Mouse (Mus musculus): ENCODE data around the gene Gstt2.
A peak's percentile ranks its signal among the peaks of the same experiment; 100 is the strongest.

Gene Gstt2

DNA sequence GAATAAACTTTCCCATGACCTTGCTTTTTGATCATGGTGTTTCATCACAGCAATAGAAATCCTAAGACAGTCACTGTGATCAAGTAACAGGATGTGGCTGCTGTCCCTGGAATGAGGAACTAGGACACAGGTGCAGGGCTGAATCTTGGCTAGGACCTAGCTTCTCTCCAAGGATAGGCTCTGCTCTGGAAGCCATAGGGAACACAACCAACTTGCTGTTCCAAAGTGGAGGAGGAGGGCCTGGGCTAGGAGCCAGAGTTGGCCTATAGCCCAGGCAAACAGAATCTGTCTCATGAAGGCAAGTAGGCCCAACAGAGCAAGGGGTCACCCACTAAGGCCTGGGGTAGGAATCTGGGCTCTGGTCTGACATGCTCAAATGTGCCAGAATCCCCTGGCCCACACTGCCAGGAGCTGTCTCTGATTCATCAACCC is 8.7 kb downstream of the Gstt2 start:
- DNase-seq (ENCODE audit: low read depth in 2 of 2, low spot score in 2 of 2), result no peak

DNA sequence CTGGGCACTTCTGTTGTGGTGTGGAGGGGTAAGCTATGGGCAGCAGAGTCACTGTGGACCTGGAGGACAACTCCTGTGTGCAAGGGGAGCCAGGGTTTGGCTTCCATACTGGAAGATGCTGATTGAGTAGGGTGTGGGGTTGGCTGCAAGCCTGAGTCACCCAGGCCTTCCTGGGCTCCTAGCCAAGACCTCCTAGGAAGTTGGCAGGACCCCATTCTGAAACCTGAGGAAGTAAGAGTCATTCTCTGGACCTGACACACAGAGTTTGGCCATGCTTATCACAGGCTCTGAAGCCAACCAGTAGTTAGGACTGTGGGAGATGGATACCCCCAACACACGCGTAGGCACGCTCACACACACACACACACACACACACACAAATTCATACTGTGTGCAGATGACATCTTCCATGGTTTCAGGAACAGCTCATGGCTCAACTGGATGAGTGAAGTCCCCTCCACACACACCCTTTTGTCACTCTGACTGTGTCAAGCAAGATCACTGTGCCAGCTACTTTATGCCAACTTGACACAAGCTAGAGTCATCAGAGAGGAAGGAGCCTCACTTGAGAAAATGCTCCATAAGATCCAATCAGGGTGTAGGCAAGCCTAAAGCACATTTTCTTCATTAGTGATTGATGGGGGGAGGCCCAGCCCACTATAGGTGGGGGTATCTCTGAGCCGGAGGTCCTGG is 9.4 kb downstream of the Gstt2 start:
- no peak for DNase-seq (ENCODE audit: low read depth in 2 of 2, low spot score in 2 of 2)

DNA sequence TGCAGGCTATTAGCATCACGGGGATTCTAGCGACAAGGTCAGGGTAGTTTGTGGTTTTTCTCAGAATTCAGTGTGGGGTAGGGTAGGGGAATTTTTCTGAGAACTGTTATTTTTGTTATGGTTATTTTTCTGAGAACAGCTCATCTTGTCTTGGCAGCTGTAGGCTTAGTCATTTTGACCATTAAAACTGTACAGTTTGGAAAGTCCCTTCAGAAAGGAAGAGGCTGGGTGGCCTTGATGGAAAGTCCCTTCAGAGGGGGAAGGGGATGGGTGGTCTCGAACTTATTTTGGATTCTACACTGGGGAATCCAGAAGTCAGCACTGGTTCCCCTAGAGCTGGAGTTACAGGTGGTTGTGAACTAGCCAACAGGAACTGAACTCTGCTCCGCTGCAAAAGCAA is 12.7 kb downstream of the Gstt2 start:
- DNase-seq (ENCODE audit: low read depth in 2 of 2, low spot score in 2 of 2), result no peak

DNA sequence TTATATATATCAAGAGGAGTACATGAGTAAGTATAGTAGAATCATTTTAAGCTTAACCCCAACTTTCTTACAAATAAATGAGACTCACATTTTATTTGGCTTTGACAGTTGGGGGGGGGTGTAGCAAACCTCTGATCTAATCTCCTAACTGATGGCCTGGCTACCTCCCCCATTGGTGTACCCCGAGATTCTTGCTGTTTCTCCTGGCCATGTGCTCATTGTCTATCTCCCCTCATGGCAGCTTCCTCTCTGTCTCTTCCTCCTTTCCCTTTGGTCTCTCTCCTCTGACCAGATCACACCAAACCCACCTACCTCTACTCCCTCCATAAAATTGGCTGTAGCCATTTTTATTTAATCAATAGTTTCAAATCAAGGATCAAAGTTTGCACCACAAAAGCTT is 13.4 kb downstream of the Gstt2 start:
- no peak for DNase-seq (ENCODE audit: low read depth in 2 of 2, low spot score in 2 of 2)

DNA sequence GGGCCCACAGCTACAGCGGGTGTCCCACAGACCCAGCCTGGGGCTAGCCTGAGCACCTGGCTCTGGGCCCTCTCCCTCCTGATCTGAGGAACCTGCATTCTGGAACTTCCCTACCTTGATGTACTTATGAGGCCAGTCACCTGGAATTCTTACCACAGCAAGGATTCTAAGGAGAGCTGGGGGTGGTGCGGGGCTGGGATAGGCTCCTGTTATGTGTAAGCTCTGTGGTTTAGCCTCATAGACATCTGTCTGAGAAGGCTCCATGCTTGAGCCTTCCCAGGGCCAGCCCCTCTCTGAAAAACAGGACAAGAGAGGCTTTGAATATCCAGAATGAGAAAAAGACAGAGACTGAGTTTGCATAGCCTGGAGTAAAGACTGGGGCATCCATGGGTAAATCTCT is 14.8 kb downstream of the Gstt2 start, which contains the start of gene Gstt4:
Gene Gstt4, minus strand, starts transcription at position 101 of the 400 bp plus-strand sequence.
- no peak for DNase-seq (ENCODE audit: low read depth in 2 of 2, low spot score in 2 of 2)

DNA sequence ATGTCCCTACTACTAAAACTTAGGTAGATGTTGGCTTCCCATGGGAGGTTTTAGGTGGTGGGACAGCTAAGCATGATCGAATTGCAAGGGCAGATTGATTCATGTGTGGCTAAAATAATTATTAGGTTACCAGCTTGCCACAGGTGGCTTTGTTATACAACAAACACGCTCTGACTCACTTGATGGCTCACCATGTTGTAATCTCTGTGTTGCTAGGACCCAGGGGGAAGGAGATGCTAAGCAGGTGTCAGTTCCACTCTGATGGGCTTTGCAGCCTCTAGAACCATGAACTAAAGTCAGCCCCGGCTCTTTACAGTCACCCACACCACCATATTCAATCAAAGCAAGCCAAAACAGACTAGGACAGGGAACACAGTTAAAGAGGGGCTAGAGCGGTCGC is 17.3 kb downstream of the Gstt2 start:
- no peak for DNase-seq (ENCODE audit: low read depth in 2 of 2, low spot score in 2 of 2)

DNA sequence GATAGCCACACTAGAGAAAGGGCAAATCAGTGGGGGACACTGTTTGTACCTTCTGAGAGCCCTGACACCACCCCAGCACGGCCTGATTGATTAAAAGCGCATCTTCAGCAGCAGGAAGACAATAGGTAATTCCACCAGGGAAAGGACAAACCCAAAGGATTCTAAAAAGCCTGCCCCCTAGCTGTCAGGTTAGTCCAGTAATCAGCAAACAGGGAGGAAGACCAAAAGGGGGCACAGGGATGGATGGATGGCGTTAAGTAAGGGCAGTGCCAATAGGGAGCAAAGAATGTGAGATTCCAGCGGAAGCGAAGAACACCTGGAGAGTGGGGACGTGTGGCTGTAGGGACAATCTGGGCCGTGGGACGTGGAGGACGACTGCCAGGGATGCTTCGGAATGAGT is 18.6 kb downstream of the Gstt2 start:
- DNase-seq (ENCODE audit: low read depth in 2 of 2, low spot score in 2 of 2), result no peak

DNA sequence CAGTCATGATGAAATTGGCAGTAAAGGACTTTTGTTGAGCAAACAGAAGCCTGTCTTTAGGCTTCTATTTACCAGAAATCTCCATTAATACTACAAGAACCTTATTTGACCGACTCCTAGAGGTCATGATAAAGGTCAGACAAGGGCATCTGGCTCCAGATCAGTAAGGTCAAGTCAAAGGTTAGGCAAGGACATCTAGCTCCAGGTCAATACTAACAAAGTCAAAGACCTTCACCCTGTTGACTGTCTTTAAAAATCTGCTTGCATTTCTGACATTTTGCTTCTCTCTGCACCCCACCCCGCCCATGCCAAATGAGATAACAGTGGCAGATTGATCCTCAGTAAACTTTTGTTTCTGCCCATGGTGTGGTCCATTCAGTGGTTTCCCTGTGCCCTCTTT is 33.0 kb downstream of the Gstt2 start:
- DNase-seq (ENCODE audit: low read depth in 2 of 2, low spot score in 2 of 2), result no peak

DNA sequence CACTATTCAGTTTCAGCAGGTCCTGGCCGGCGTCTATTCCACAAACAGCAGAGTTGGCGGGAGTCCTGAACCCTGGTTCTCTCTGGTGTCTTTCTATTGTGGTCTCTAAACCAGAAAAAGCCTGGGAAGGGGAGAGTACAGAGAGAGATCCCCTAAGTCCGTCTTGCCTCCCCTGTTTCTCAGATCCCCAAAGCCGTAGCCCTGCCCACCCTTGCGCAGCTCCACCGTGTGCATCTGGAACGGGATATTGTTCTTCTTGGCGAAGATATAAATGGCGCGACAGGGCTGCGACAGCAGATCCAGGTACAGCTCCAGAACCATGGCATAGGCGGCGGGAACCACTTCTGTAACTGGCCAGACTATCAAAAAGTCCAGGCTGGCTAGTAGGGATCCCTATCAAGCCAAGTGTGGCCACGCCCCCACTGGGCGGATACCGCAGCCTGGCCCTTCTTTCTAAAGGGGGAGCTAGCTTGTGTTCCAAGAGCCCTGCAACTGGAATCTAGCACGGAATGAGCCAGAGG is 39.0 kb downstream of the Gstt2 start, which contains the start of gene Gstt1:
Gene Gstt1, minus strand, starts transcription at position 409 of the 521 bp plus-strand sequence.
- DNase-seq (ENCODE audit: low read depth in 2 of 2, low spot score in 2 of 2), result no peak

DNA sequence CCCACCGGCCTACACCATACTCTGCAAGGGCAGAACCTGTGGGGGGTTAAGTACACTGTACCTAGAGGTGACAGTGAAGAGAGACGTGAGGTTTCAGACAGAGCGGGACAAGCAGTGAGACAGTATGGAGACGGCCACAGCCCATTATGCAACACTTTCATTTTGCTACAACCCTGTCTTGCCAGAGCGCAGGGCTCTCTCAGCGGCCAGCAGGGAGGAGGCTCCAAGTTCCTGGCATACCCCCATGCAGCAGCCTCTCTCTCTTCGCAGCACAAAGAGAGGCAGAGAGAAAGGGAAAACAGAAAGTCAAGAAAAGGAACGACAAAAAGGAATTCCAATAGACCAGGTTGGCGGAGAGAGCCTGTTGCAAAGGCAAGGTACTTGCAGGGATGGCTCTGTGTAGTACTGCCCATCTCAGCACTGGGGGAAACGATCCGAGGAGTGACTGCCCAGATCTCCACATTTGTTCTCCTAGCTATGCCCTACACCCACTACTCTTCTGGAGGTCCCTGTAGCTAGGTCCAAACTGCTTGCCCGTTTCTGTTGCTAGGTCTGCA is 39.5 kb downstream of the Gstt2 start:
- no peak for DNase-seq (ENCODE audit: low read depth in 2 of 2, low spot score in 2 of 2)

DNA sequence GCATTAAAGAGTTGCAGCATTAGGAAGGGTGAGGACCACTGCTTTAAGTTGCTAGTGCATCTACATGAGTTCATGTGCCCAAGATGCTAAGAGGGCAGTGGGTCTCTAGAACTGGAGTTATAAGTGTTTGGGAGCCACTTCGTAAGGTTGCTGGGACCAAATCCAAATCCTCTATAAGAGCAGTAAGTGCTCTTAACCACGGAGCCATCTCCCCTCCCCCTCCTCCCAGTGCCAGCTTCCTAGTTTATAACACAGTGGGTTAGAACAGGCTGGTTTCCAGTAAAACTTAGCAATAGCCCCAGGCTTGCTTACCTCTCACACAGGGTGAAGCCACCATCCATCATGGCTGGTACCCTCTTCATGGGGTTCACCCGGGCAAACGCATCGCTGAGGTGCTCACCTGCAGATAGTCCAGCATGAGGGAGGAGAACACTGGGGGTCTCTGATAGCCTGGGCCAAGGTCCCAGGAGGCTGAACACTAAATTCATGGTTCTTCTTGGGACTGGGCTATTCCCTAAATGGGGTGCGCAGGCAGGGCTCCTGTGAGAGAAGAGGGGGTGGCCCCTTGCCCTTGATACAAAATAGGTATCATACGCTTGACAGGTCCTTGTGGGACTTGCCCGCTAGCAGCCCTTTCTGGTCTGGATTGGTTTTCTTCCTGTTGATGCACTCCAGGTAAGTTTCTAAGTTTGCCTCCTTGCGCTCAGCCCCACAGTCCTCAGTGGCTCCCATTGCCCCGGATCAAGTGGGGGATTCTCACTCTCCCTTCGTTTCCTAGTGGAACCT is 40.3 kb downstream of the Gstt2 start:
- no peak for DNase-seq (ENCODE audit: low read depth in 2 of 2, low spot score in 2 of 2)

DNA sequence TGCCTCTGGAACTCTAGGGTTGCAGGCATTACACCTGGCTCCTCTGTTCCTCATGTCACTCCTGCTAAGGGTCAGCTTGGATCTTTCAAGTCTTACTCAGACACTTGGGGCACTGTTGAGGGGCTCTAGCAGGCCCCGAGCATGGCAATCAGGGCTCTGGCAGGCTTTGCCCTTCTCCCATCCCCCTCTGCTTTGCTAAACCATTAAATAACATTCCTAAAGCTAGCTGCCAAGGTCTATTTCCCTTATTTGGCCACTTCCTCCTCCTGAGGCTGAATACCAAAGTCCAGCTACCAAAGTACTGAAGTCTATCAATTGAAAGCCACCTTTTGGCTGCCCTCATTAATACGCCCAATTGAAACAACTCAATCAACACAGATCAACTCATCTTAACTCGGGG is 42.3 kb downstream of the Gstt2 start:
- DNase-seq (ENCODE audit: low read depth in 2 of 2, low spot score in 2 of 2), result no peak

DNA sequence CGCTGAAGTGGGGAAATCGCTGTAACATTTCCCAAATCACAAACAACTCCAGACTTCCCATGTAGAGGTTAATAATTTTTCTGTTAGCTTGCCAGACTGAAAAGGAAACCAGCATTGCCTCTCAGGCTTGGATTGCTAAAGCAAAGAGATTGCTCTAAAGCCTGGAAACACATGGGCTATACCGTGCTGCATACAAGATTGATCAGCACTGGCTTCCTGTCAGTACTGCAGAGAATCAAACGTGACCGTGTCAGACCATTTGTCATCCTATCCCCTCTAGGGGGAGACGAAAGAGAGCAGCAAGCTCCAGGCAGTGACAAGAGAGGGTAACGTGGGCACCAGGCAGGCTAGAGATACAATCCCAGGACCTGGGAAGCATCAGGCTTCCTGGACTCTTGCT is 46.5 kb downstream of the Gstt2 start:
- DNase-seq (ENCODE audit: low read depth in 2 of 2, low spot score in 2 of 2), result peak in 1 of 2 experiments; percentile 30

DNA sequence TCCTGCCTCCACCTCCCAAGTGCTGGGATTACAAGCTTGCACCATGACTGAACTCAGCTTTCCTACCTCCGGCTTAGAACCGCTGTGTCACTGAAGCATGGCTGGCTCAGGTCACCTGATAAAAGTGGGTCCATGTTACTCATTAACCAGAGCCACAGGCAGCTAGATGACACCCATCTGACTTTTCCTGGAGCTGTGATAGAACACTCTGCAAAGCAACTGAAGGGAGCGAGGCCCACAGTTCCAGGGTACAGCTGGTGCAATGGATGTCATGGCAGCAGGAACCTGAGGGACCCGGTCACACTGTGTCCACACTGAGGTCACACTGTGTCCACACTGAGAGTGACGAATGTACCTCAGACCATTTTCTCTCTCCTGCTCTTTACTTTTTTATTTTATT is 47.4 kb downstream of the Gstt2 start:
- DNase-seq (ENCODE audit: low read depth in 2 of 2, low spot score in 2 of 2), result no peak

DNA sequence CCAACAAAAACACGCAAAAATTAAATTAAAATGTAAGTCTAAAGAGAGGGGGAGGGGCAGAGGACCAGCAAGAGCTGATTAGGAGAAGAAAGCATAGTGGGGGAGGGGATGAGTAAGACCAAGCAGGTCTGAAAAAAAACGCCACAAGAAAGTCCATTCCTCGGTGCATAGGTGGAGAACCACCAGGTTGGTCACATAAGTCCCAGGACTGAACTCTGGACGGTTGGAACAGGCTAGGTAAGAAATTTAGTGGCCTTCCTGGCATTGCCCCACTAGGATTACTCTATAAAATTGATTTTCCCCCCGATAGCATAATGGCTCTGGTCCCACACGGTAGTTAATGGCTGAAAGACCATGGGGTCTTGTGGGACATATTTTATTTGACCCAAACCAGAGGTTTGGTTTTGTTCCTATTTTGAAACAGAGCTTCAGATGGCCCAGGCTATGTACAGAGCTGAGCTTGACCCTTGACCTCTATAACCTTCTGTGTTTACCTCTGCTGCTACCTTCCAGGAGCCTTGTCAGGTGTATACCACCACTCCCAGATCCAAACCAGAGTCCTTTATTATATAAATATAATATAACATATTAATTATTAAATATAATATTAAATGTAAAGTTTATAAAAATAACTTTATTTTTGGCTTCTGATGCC is 48.0 kb downstream of the Gstt2 start:
- no peak for DNase-seq (ENCODE audit: low read depth in 2 of 2, low spot score in 2 of 2)

DNA sequence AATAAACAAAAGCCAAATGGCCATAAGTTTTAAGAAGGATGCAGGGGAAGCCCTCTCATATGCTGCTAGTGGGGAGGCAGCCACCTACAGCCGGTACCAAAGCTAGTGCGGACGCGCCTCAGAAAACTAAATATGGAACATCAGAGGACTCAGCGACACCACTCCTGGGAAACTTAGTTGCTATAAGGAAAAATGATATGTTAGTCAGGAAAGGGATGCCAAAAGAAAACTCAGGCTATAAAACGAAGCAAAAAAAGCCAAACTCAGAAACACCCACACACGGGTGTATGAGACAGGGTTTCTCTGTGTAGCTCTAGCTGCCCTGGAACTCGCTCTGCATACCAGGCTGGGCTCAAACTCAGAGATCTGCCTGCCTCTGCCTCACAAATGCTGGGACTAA is 48.9 kb downstream of the Gstt2 start:
- no peak for DNase-seq (ENCODE audit: low read depth in 2 of 2, low spot score in 2 of 2)

DNA sequence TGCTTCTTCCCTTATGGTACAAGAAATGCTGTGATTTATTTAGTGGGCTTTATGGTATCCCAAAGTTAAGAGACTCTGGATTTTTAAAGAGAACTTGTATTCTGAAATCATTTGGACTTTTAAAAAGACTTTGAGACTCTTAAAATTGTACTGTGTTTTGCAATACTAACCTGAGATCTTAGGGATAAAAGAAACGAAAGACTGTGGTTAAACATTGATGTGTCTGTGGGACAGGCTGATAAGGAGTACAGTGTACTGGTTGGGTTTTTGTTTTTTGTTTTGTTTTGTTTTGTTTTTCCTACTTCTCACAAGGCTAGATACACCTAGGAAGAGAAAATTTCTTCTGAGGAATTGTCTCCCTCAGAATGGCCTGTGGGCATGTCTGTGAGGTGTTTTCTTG is 51.8 kb downstream of the Gstt2 start:
- DNase-seq (ENCODE audit: low read depth in 2 of 2, low spot score in 2 of 2), result no peak
